Mouse (Mus musculus): ENCODE measurements at regions not wholly inside any gene's neighbourhood (a gene's known extent, or its start where the extent isn't known, plus 50 kb on each side); places are given as distances from the start of the nearest gene placed in this dataset.

DNA sequence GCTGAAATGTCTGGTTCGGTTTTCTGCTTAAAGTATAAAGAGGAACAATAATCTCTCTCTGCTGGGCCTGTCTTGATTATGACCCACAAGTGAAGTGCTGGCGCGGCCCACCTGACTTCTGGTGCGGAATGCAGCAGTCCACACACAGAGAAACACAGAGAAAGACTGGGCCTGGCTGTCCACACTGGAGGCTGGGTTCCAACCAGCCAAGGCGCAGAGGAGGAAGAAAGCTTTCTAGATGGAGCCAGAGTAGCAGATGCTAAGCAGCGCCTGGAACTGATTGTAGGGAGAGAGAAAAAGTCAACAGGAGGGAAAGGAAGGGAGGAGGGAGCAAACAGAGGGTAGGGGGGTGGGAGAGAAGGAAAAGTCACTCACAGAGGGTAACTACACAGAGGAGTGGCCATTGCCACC lies 208.4 kb upstream of the Serp2 start:
- no peak overlapping the region for H3K4me2 ChIP-seq (ENCODE audit: low read depth, low read length)
- no peak overlapping the region for H3K4me3 ChIP-seq (ENCODE audit: low read depth, low read length)
- no peak overlapping the region for H3K9ac ChIP-seq (ENCODE audit: low read depth, low read length)
- no peaks in the 10 kb centered on the region for H3K36me3 ChIP-seq (ENCODE audit: control insufficient read depth, insufficient read depth)
- H3K27me3 ChIP-seq (ENCODE audit: control insufficient read depth, insufficient read depth, low read depth, low read length) = no peaks in the 10 kb centered on the region
- H3K9me3 ChIP-seq (replicated peaks; ENCODE audit: control insufficient read depth, low read length) = no peaks in the 10 kb centered on the region
- ATAC-seq (ENCODE audit: low read depth) = peak; percentile 30; the same call in 1 of the 2 replicates
- 46% methylated on average over 6 of the region's 6 CpGs for WGBS (ENCODE audit: insufficient replicate concordance)
- no peak overlapping the region for H3K27ac ChIP-seq (ENCODE audit: low read length)
- peaks cover 4% of the 10 kb centered on the region for H3K4me1 ChIP-seq (ENCODE audit: control insufficient read depth, low read depth, low read length)

DNA sequence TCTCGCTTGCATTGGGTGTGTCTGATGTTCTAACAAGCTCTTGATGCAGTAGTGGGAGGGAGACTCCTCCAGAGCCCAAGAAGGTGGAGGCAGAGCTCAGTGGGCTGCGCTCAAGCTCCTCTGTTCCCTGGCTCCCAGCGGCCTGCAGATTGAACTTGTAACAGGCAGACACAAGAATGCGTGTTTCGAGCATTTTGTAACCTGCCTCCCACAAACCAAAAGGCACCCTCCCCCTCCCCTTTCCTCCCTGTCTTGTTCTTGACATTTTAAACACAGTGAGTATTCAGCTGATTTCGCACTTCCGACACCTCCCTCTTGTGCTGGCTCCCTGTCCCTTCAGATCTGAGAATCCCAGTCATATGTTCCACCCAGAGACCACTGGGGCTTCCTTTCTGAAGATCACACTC lies 207.7 kb upstream of the Serp2 start:
- Histone ChIP-seq H3K9ac (ENCODE audit: low read depth, low read length) (no peak overlapping the region), H3K27ac (ENCODE audit: low read length) (no peak overlapping the region), H3K4me1 (ENCODE audit: control insufficient read depth, low read depth, low read length) (peaks cover 4% of the 10 kb centered on the region), H3K27me3 (ENCODE audit: control insufficient read depth, insufficient read depth, low read depth, low read length) (no peaks in the 10 kb centered on the region), H3K36me3 (ENCODE audit: control insufficient read depth, insufficient read depth) (no peaks in the 10 kb centered on the region), H3K9me3 (replicated peaks; ENCODE audit: control insufficient read depth, low read length) (no peaks in the 10 kb centered on the region), H3K4me2 (ENCODE audit: low read depth, low read length) (no peak overlapping the region), H3K4me3 (ENCODE audit: low read depth, low read length) (no peak overlapping the region)
- no peak; the same call in 1 of the 2 replicates for ATAC-seq (ENCODE audit: low read depth)
- WGBS (ENCODE audit: insufficient replicate concordance) = 13% methylated on average over 7 of the region's 7 CpGs

DNA sequence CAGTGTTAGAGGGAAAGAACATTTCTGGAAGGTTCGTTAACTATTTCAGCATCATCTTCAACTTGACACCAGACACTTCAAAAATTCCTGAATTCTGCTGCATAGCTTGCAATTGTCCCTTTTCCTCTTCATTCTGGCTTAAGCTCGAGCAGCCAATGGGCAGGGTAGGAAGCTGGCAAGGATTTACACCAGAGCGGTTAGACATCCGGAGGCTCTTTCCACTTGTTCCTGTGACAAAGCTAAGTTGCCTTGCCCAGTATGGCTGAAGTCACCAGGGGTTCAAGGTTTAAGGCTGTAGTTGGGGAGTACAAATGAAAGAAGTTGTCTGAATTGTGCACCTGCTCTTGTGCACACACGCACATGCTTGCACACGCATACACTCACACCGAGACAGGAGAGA lies 206.8 kb upstream of the Serp2 start:
- Histone ChIP-seq H3K9ac (ENCODE audit: low read depth, low read length) (no peak overlapping the region), H3K4me3 (ENCODE audit: low read depth, low read length) (no peak overlapping the region), H3K4me2 (ENCODE audit: low read depth, low read length) (no peak overlapping the region), H3K9me3 (replicated peaks; ENCODE audit: control insufficient read depth, low read length) (no peaks in the 10 kb centered on the region), H3K36me3 (ENCODE audit: control insufficient read depth, insufficient read depth) (no peaks in the 10 kb centered on the region), H3K27me3 (ENCODE audit: control insufficient read depth, insufficient read depth, low read depth, low read length) (no peaks in the 10 kb centered on the region), H3K27ac (ENCODE audit: low read length) (no peak overlapping the region), H3K4me1 (ENCODE audit: control insufficient read depth, low read depth, low read length) (peaks cover 4% of the 10 kb centered on the region)
- 75% methylated on average over 7 of the region's 7 CpGs for WGBS (ENCODE audit: insufficient replicate concordance)
- ATAC-seq (ENCODE audit: low read depth) = no peak

DNA sequence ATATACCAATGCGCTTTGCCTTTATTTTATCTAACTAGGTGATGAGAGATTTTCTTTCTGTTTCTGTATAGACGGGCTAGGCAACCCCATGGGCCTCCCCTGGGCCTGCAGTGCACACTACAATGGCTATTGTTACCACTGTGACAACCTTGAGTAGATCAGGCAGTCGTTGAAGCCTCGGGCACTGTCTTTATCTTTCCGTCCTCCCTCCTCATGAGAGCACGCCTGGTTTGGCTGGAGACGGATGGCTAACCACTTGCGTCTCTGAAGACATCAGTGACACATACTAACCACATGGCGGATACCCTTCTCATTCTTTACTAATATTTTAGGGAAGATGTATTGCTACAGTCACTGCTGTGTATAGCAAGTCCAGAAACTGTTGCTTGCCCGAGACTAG lies 206.1 kb upstream of the Serp2 start:
- H3K27me3 ChIP-seq (ENCODE audit: control insufficient read depth, insufficient read depth, low read depth, low read length) = no peaks in the 10 kb centered on the region
- no peak for ATAC-seq (ENCODE audit: low read depth)
- H3K9me3 ChIP-seq (replicated peaks; ENCODE audit: control insufficient read depth, low read length) = no peaks in the 10 kb centered on the region
- H3K4me2 ChIP-seq (ENCODE audit: low read depth, low read length) = no peak overlapping the region
- 41% methylated on average over 10 of the region's 10 CpGs for WGBS (ENCODE audit: insufficient replicate concordance)
- H3K4me1 ChIP-seq (ENCODE audit: control insufficient read depth, low read depth, low read length) = peaks cover 4% of the 10 kb centered on the region
- H3K27ac ChIP-seq (ENCODE audit: low read length) = no peak overlapping the region
- no peak overlapping the region for H3K9ac ChIP-seq (ENCODE audit: low read depth, low read length)
- no peaks in the 10 kb centered on the region for H3K36me3 ChIP-seq (ENCODE audit: control insufficient read depth, insufficient read depth)
- H3K4me3 ChIP-seq (ENCODE audit: low read depth, low read length) = no peak overlapping the region

DNA sequence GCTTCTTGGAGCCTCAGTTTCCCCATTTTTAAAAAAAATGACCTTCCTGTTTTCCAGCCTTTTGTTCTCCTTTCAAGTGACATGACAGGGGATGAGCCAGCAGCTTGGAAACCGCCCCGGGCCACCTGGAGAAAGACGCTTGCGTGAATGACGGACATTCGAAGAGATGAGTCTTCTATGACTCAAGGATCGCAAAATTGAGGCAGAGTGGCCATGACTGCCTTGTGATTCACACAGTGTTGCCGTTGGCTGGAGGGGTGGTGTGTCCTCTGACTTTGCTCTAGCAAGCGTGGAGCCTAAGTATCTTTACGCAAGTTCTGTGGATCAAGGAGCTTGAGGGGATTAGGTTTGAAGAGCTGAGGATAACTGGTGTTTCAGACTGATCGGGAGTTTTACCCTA lies 205.0 kb upstream of the Serp2 start:
- H3K4me2 ChIP-seq (ENCODE audit: low read depth, low read length) = no peak overlapping the region
- H3K9ac ChIP-seq (ENCODE audit: low read depth, low read length) = no peak overlapping the region
- WGBS (ENCODE audit: insufficient replicate concordance) = 80% methylated on average over 11 of the region's 11 CpGs
- no peaks in the 10 kb centered on the region for H3K36me3 ChIP-seq (ENCODE audit: control insufficient read depth, insufficient read depth)
- no peaks in the 10 kb centered on the region for H3K27me3 ChIP-seq (ENCODE audit: control insufficient read depth, insufficient read depth, low read depth, low read length)
- no peaks in the 10 kb centered on the region for H3K9me3 ChIP-seq (replicated peaks; ENCODE audit: control insufficient read depth, low read length)
- peaks cover 4% of the 10 kb centered on the region for H3K4me1 ChIP-seq (ENCODE audit: control insufficient read depth, low read depth, low read length)
- no peak overlapping the region for H3K4me3 ChIP-seq (ENCODE audit: low read depth, low read length)
- no peak overlapping the region for H3K27ac ChIP-seq (ENCODE audit: low read length)
- no peak for ATAC-seq (ENCODE audit: low read depth)

DNA sequence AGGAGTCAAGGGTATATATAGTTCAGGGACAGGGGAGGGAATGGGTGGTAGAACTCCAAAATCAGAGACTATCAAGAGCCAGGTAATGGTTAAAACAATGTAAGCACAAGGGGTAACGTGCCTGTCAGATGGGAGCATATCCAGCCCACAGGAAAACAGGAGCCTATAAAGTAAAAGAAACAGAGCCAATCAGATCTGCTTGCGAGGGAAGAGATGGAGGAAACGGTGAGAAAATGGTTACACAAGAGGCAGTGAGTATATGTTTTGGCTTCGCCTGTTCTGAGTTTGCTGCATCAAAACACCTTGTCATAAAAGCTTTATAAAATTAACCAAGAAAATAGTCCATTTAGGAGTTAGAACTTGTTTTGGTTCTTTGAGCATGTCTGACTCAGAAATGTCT lies 204.6 kb upstream of the Serp2 start:
- H3K27me3 ChIP-seq (ENCODE audit: control insufficient read depth, insufficient read depth, low read depth, low read length) = no peaks in the 10 kb centered on the region
- H3K9me3 ChIP-seq (replicated peaks; ENCODE audit: control insufficient read depth, low read length) = no peaks in the 10 kb centered on the region
- H3K27ac ChIP-seq (ENCODE audit: low read length) = no peak overlapping the region
- no peak overlapping the region for H3K4me3 ChIP-seq (ENCODE audit: low read depth, low read length)
- H3K4me2 ChIP-seq (ENCODE audit: low read depth, low read length) = no peak overlapping the region
- peaks cover 4% of the 10 kb centered on the region for H3K4me1 ChIP-seq (ENCODE audit: control insufficient read depth, low read depth, low read length)
- H3K36me3 ChIP-seq (ENCODE audit: control insufficient read depth, insufficient read depth) = no peaks in the 10 kb centered on the region
- H3K9ac ChIP-seq (ENCODE audit: low read depth, low read length) = no peak overlapping the region
- ATAC-seq (ENCODE audit: low read depth) = no peak
- WGBS (ENCODE audit: insufficient replicate concordance) = 60% methylated on average over 4 of the region's 4 CpGs

DNA sequence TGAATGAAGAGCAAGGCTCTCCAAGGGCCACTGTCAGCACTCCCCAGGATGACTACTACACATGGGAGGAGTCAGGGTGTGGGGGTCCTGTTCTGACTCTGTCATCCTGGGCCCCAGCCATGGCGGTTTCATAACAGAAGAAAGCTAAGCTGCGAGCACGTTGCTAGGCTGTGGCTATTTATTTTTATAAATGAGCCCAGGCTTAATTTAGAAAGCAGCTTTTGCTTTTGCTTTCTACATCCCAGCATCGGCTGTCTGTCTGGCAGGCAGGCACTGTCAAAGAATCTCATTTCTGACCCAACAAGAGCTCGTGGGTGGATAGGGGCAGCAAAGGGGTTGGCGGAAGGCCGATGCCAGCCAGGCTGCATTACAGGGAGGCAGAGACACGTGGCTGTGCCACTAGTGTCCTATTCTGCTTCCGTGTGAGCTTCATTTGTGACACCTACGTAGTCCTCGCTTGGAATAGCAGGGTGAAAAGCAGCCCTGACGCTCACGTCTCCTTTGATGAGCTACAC lies 203.9 kb upstream of the Serp2 start:
- Histone ChIP-seq H3K9me3 (replicated peaks; ENCODE audit: control insufficient read depth, low read length) (no peaks in the 10 kb centered on the region), H3K9ac (ENCODE audit: low read depth, low read length) (no peak overlapping the region), H3K27me3 (ENCODE audit: control insufficient read depth, insufficient read depth, low read depth, low read length) (no peaks in the 10 kb centered on the region), H3K27ac (ENCODE audit: low read length) (no peak overlapping the region), H3K4me3 (ENCODE audit: low read depth, low read length) (no peak overlapping the region), H3K36me3 (ENCODE audit: control insufficient read depth, insufficient read depth) (no peaks in the 10 kb centered on the region), H3K4me1 (ENCODE audit: control insufficient read depth, low read depth, low read length) (peaks cover 4% of the 10 kb centered on the region), H3K4me2 (ENCODE audit: low read depth, low read length) (no peak overlapping the region)
- no peak for ATAC-seq (ENCODE audit: low read depth)
- 61% methylated on average over 13 of the region's 13 CpGs for WGBS (ENCODE audit: insufficient replicate concordance)

DNA sequence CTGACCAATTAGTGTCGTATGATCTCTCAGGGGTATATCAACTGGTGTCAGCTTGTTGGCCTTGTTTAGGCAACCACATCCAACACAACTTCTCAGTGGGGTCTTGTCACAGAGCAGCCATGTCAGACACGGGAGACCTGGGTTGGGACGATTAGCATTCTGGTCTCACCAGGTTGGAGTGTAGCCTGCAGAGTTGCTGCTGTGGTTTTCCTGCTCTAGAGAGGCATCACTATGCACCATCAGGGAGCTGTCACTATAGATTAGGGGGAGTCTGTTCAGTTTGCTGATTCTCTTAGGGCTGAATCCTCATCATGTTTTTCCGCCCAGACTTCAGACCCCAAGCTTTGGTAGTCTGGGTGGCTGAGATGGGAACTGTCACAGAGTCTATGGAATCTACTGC lies 202.7 kb upstream of the Serp2 start:
- Histone ChIP-seq H3K27me3 (ENCODE audit: control insufficient read depth, insufficient read depth, low read depth, low read length) (no peaks in the 10 kb centered on the region), H3K9me3 (replicated peaks; ENCODE audit: control insufficient read depth, low read length) (no peaks in the 10 kb centered on the region), H3K27ac (ENCODE audit: low read length) (no peak overlapping the region), H3K4me3 (ENCODE audit: low read depth, low read length) (no peak overlapping the region), H3K4me2 (ENCODE audit: low read depth, low read length) (no peak overlapping the region), H3K36me3 (ENCODE audit: control insufficient read depth, insufficient read depth) (no peaks in the 10 kb centered on the region), H3K9ac (ENCODE audit: low read depth, low read length) (no peak overlapping the region), H3K4me1 (ENCODE audit: control insufficient read depth, low read depth, low read length) (peaks cover 2% of the 10 kb centered on the region)
- ATAC-seq (ENCODE audit: low read depth) = no peak
- WGBS (ENCODE audit: insufficient replicate concordance) = 22% methylated on average over 4 of the region's 4 CpGs

DNA sequence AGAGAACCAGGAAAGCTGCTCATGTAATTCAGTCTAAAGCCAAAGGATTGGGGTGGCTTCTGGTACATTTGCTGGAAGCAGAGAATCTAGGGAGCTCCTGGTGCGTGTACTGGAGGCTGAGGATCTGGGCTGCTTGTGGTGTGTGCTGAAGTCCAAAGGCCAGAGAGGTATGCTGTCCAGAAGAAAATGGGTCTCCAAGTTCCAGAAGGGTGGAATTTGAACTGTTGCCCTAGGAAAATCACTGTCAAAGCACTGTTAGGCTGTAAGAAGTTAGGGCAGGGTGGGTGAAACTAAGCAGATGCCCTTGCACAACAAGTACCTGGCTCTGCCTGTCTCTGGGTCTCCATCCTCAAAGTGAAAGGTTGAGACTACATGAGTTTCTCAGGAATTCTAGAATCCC lies 201.9 kb upstream of the Serp2 start:
- Histone ChIP-seq H3K27ac (ENCODE audit: low read length) (no peak overlapping the region), H3K27me3 (ENCODE audit: control insufficient read depth, insufficient read depth, low read depth, low read length) (no peaks in the 10 kb centered on the region), H3K9ac (ENCODE audit: low read depth, low read length) (no peak overlapping the region), H3K4me1 (ENCODE audit: control insufficient read depth, low read depth, low read length) (no peaks in the 10 kb centered on the region), H3K4me3 (ENCODE audit: low read depth, low read length) (no peak overlapping the region), H3K4me2 (ENCODE audit: low read depth, low read length) (no peak overlapping the region), H3K9me3 (replicated peaks; ENCODE audit: control insufficient read depth, low read length) (no peaks in the 10 kb centered on the region), H3K36me3 (ENCODE audit: control insufficient read depth, insufficient read depth) (no peaks in the 10 kb centered on the region)
- ATAC-seq (ENCODE audit: low read depth) = no peak
- WGBS (ENCODE audit: insufficient replicate concordance) = 38% methylated on average over 1 of the region's 1 CpGs

Data from liver, embryonic 16.5 days (tissue).